Comparison of ENCODE assay signal across 8 mouse cellular contexts in genomic region chr11:109470921-109471861, GRCm38 (mm10). TPM values are rescaled to one million over a fixed set of nuclear protein-coding genes. Genes with fewer than 3 reads are reported as not detected.
DNase-seq lines count a peak whose midpoint lies in the region; ATAC-seq and TF ChIP-seq lines count a peak whose summit lies in the region.

No protein-coding gene starts in this region.

- no peaks in the 10 kb centered on the region for H3K27me3 ChIP-seq in G1E (ENCODE audit: insufficient read depth, low read length)
- H3K27me3 ChIP-seq in hindbrain, embryonic 14.5 days (ENCODE audit: control insufficient read depth, insufficient read depth, low read length): peaks cover 3% of the 10 kb centered on the region; the same call in 1 of the 2 replicates
- H3K27me3 ChIP-seq in liver, embryonic 11.5 days (replicated peaks; ENCODE audit: control insufficient read depth, insufficient read depth, low read length): no peaks in the 10 kb centered on the region
- no peaks in the 10 kb centered on the region for H3K27me3 ChIP-seq in splenic B cell, adult 2 months (ENCODE audit: control insufficient read depth, insufficient read depth, low read length, poor library complexity, severe bottlenecking)

- H3K27ac ChIP-seq in hindbrain, embryonic 14.5 days: no peak overlapping the region
- H3K27ac ChIP-seq in liver, embryonic 11.5 days (ENCODE audit: low read depth, low read length): peak overlapping the region; percentile 98

- H3K4me3 ChIP-seq in G1E (ENCODE audit: low read depth, low read length): peak overlapping the region; percentile 94
- H3K4me3 ChIP-seq in hindbrain, embryonic 14.5 days (replicated peaks; ENCODE audit: low read length): peak overlapping the region; percentile 85
- H3K4me3 ChIP-seq in liver, embryonic 11.5 days (ENCODE audit: low read depth, low read length): peak overlapping the region; percentile 85

- H3K36me3 ChIP-seq in G1E (replicated peaks): peaks cover 48% of the 10 kb centered on the region
- H3K36me3 ChIP-seq in hindbrain, embryonic 14.5 days (replicated peaks; ENCODE audit: control insufficient read depth, insufficient read depth): no peaks in the 10 kb centered on the region
- peaks cover 8% of the 10 kb centered on the region; the same call in 1 of the 2 replicates for H3K36me3 ChIP-seq in liver, embryonic 11.5 days (ENCODE audit: control insufficient read depth, insufficient read depth, low read length)
- no peaks in the 10 kb centered on the region; the same call in 1 of the 2 replicates for H3K36me3 ChIP-seq in splenic B cell, adult 2 months (ENCODE audit: control insufficient read depth, insufficient read depth, low read length, poor library complexity, severe bottlenecking)

- 36% methylated on average over 15 of the region's 15 CpGs for WGBS in hindbrain, embryonic 14.5 days
- 21% methylated on average over 15 of the region's 15 CpGs for WGBS in liver, embryonic 11.5 days

- H3K9me3 ChIP-seq in G1E (replicated peaks): no peaks in the 10 kb centered on the region
- no peaks in the 10 kb centered on the region for H3K9me3 ChIP-seq in hindbrain, embryonic 14.5 days (ENCODE audit: control insufficient read depth, low read length)
- H3K9me3 ChIP-seq in liver, embryonic 11.5 days (ENCODE audit: control insufficient read depth, low read length): no peaks in the 10 kb centered on the region

- no peak for TF ChIP-seq CTCF in G1E (IDR thresholded peaks at IDR 0.05; ENCODE audit: low read depth, low read length)

- peaks cover 67% of the 10 kb centered on the region for H3K4me1 ChIP-seq in G1E (ENCODE audit: insufficient read depth, low read depth, low read length)
- peaks cover 3% of the 10 kb centered on the region; the same call in 1 of the 2 replicates for H3K4me1 ChIP-seq in hindbrain, embryonic 14.5 days (replicated peaks; ENCODE audit: control insufficient read depth, insufficient read depth, low read length)
- peaks cover 37% of the 10 kb centered on the region for H3K4me1 ChIP-seq in liver, embryonic 11.5 days (replicated peaks; ENCODE audit: control insufficient read depth, insufficient read depth, low read length)

- DNase-seq in embryo, embryonic 10.5 days (ENCODE audit: low spot score): peak; percentile 49
- no peak for DNase-seq in embryo, embryonic 9.5 days (ENCODE audit: extremely low spot score)
- DNase-seq in G1E (ENCODE audit: low spot score): no peak
- DNase-seq in hindbrain, embryonic 14.5 days (ENCODE audit: low spot score): no peak
- no peak for DNase-seq in liver, embryonic 11.5 days (ENCODE audit: low spot score)
- peak; percentile 53 for DNase-seq in splenic B cell, adult 2 months (ENCODE audit: low read depth, low spot score)
- DNase-seq in cerebellum, adult 8-10 months: no peak
- no peak for DNase-seq in ovary, postnatal 36 days (ENCODE audit: low spot score)

- peak overlapping the region; percentile 67 for H3K4me2 ChIP-seq in hindbrain, embryonic 14.5 days (replicated peaks)
- peak overlapping the region; percentile 84 for H3K4me2 ChIP-seq in liver, embryonic 11.5 days

- ATAC-seq in G1E (ENCODE audit: extremely low read depth, insufficient number of reproducible peaks, low FRiP score, poor library complexity, severe bottlenecking): no peak
- ATAC-seq in hindbrain, embryonic 14.5 days (ENCODE audit: low FRiP score): no peak
- ATAC-seq in liver, embryonic 11.5 days (replicated peaks; ENCODE audit: low FRiP score): no peak

- peak overlapping the region; percentile 93; the same call in 1 of the 2 replicates for H3K9ac ChIP-seq in hindbrain, embryonic 14.5 days
- H3K9ac ChIP-seq in liver, embryonic 11.5 days (ENCODE audit: low read depth, low read length): peak overlapping the region; percentile 97

RNA-seq across cellular contexts. Expression of gene Arsg, which starts 2.0 kb away (rescaled TPM):
- total RNA-seq in G1E (2014; fragmentation: Nextera tagmentation) (6.1 and 8.8 TPM in 2 replicates), G1E (2017) (2.0 and 3.3 TPM in 2 replicates)
- polyA plus RNA-seq in G1E (2012): 0.58 and 1.0 TPM in 2 replicates
- polyA plus RNA-seq in hindbrain, embryonic 14.5 days (2014; fragmentation: Nextera tagmentation; extraction: Ambion mirVana): 6.8 and 8.8 TPM in 2 replicates
- polyA plus RNA-seq in liver, embryonic 11.5 days (2014; fragmentation: Nextera tagmentation; extraction: Ambion mirVana): 5.8 and 6.2 TPM in 2 replicates

RNA-seq across cellular contexts. Expression of gene Slc16a6, which starts 2.2 kb away (rescaled TPM):
- total RNA-seq in G1E (2014; fragmentation: Nextera tagmentation): 95.0 and 101 TPM in 2 replicates
- 18.9 and 20.4 TPM in 2 replicates for total RNA-seq in G1E (2017)
- 32.4 and 37.1 TPM in 2 replicates for polyA plus RNA-seq in G1E (2012)
- polyA plus RNA-seq in hindbrain, embryonic 14.5 days (2014; fragmentation: Nextera tagmentation; extraction: Ambion mirVana): 4.2 and 7.5 TPM in 2 replicates
- polyA plus RNA-seq in liver, embryonic 11.5 days (2014; fragmentation: Nextera tagmentation; extraction: Ambion mirVana): 52.2 and 58.7 TPM in 2 replicates

RNA-seq across cellular contexts. Expression of gene Amz2, which starts 45.4 kb away (rescaled TPM):
- total RNA-seq in G1E (2014; fragmentation: Nextera tagmentation) (106 and 127 TPM in 2 replicates), G1E (2017) (94.9 and 114 TPM in 2 replicates)
- polyA plus RNA-seq in G1E (2012): 9.8 and 17.3 TPM in 2 replicates
- 55.6 and 65.8 TPM in 2 replicates for polyA plus RNA-seq in hindbrain, embryonic 14.5 days (2014; fragmentation: Nextera tagmentation; extraction: Ambion mirVana)
- 33.7 and 35.5 TPM in 2 replicates for polyA plus RNA-seq in liver, embryonic 11.5 days (2014; fragmentation: Nextera tagmentation; extraction: Ambion mirVana)

RNA-seq across cellular contexts. Expression of gene 9930022D16Rik, which starts 57.5 kb away (rescaled TPM):
- 0.63 TPM in 1 of 2 replicates, not detected in the other for total RNA-seq in G1E (2014; fragmentation: Nextera tagmentation)
- total RNA-seq in G1E (2017): 0.44 and 0.52 TPM in 2 replicates
- polyA plus RNA-seq in G1E (2012): not detected in 2 replicates
- not detected in 2 replicates for polyA plus RNA-seq in hindbrain, embryonic 14.5 days (2014; fragmentation: Nextera tagmentation; extraction: Ambion mirVana)
- polyA plus RNA-seq in liver, embryonic 11.5 days (2014; fragmentation: Nextera tagmentation; extraction: Ambion mirVana): not detected in 2 replicates

Comparison
In these comparisons a context has a peak if more than half of its experiments do, and no peak if none do; other contexts are left out.
1. DNase-seq: peak in embryo, embryonic 10.5 days (single experiment) and splenic B cell, adult 2 months (single experiment); none in embryo, embryonic 9.5 days (single experiment), G1E (single experiment), hindbrain, embryonic 14.5 days (single experiment), liver, embryonic 11.5 days (single experiment), cerebellum, adult 8-10 months (single experiment) and ovary, postnatal 36 days (single experiment).
2. Peak in every context shown above with its lines, with median percentiles within 50 percentile points of each other: H3K4me3 ChIP-seq.